Mouse (Mus musculus): ENCODE measurements around the gene Rerg.

DNA sequence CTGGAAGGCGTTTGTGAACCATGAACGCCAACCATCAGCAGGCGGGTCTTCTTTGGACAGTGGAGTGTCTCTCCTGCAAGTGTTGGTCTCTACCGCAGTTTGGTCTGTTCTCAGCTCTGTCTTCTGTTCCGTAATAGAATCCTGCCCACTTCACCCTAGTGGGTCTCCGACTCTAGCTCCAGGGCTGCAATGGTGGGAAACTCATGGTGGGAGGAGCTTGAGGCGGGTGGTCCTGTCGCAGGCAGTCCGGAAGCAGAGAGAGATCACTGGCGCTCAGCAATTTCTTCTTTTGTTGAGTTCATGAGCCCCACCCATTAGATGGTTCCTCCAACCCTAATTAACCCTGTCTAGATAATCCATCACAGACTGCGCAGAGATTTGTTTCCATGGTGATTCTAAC is 20.7 kb upstream of the Rerg start:
- TF ChIP-seq CTCF (IDR thresholded peaks at IDR 0.05; ENCODE audit: low read depth): no peak
- no peak for TF ChIP-seq EP300 (IDR thresholded peaks at IDR 0.05; ENCODE audit: low read depth)
